Comparison of ENCODE assay signal across 8 mouse cellular contexts in the genomic region with DNA sequence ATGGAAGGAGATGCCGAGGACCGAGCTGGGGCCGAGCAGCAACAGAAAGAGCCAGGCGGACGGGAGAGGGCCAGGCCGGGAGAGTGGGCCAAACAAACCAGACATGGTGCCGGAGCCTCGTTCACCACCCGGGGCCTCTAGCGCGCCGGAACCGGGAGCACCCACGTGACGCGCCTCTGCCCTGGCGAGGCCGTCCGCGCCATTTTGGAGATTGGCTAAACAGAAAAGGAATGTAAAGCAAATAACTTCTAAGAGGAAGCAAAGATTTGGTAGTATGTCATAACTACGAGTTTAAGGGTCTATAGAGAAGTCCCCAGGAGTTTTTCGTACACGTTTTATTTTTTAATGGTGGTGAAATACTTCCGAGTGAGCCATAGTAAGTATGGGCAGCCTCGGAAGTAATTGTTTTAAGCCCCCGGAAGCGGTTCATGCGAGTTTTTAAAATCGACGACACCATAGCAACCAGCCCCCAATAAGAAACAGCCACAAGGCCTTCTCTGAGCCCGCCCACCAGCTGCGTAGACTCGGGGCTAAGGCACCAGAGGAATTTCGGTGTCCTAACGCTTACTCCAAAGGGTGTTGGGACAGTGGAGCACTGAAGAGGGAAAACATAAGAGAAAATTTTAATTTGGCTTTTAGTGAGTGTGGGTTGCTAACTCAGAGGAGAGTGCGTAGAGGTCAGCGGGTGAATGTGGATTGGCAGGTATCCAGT. TPM values are rescaled to one million over a fixed set of nuclear protein-coding genes. Genes with fewer than 3 reads are reported as not detected.
A peak's percentile ranks its signal among the peaks of the same experiment; 100 is the strongest.
DNase-seq lines count a peak whose midpoint lies in the region; ATAC-seq lines count a peak whose summit lies in the region.

A gene (minus strand): TSS at position 287 of the 712 bp plus-strand sequence.

- H3K4me2 ChIP-seq in heart, embryonic 14.5 days (ENCODE audit: low read length) = peak within 1 kb of the TSS; percentile 87
- H3K4me2 ChIP-seq in liver, embryonic 13.5 days = peak within 1 kb of the TSS; percentile 67
- peak within 1 kb of the TSS; percentile 82 for H3K4me2 ChIP-seq in stomach, embryonic 16.5 days (ENCODE audit: low read depth, low read length)

- peak within 1 kb of the TSS; percentile 85 to 91 for H3K4me3 ChIP-seq in heart, embryonic 14.5 days (ENCODE audit: control insufficient read depth in 1 of 2, insufficient read depth in 1 of 2, low read depth in 1 of 2, low read length in 2 of 2)
- H3K4me3 ChIP-seq in liver, embryonic 13.5 days (replicated peaks) = peak within 1 kb of the TSS; percentile 81
- H3K4me3 ChIP-seq in stomach, embryonic 16.5 days (replicated peaks; ENCODE audit: low read length) = peak within 1 kb of the TSS; percentile 80

- H3K4me1 ChIP-seq in heart, embryonic 14.5 days (ENCODE audit: control insufficient read depth in 2 of 2, insufficient read depth in 2 of 2, low read length in 2 of 2) = peaks cover 8 to 28% of the 10 kb centered on the region in 2 experiments
- peaks cover 47% of the 10 kb centered on the region for H3K4me1 ChIP-seq in liver, embryonic 13.5 days (replicated peaks)
- peaks cover 11% of the 10 kb centered on the region; the same call in 1 of the 2 replicates for H3K4me1 ChIP-seq in stomach, embryonic 16.5 days (ENCODE audit: control insufficient read depth, insufficient read depth, low read length)

- ATAC-seq in CD4-positive, CD25-positive, alpha-beta regulatory T cell, adult 4 months = peak; percentile 88
- ATAC-seq in heart, embryonic 14.5 days (ENCODE audit: insufficient number of reproducible peaks, insufficient read depth, low FRiP score, low read depth) = peak; percentile 86
- ATAC-seq in liver, embryonic 13.5 days (ENCODE audit: low read depth) = peak; percentile 91
- peak; percentile 93 for ATAC-seq in stomach, embryonic 16.5 days (ENCODE audit: insufficient read depth, low FRiP score)

- WGBS in heart, embryonic 14.5 days = 1% methylated on average over 37 of the region's 37 CpGs
- WGBS in liver, embryonic 13.5 days (ENCODE audit: insufficient replicate concordance) = under 1% methylated on average over 37 of the region's 37 CpGs
- WGBS in stomach, embryonic 16.5 days = under 1% methylated on average over 36 of the region's 37 CpGs

- H3K9me3 ChIP-seq in heart, embryonic 14.5 days (ENCODE audit: control insufficient read depth, low read length) = no peaks in the 10 kb centered on the region
- H3K9me3 ChIP-seq in liver, embryonic 13.5 days (replicated peaks) = no peaks in the 10 kb centered on the region
- H3K9me3 ChIP-seq in stomach, embryonic 16.5 days (replicated peaks; ENCODE audit: control insufficient read depth, low read length) = no peaks in the 10 kb centered on the region

- H3K27ac ChIP-seq in heart, embryonic 14.5 days (replicated peaks in 1 of 2; ENCODE audit: control insufficient read depth in 1 of 2, insufficient read depth in 1 of 2, low read depth in 2 of 2, low read length in 2 of 2) = peak within 1 kb of the TSS; percentile 85 to 88
- peak within 1 kb of the TSS; percentile 87 for H3K27ac ChIP-seq in liver, embryonic 13.5 days
- H3K27ac ChIP-seq in stomach, embryonic 16.5 days (ENCODE audit: low read length) = peak within 1 kb of the TSS; percentile 83

- no peaks in the 10 kb centered on the region for H3K36me3 ChIP-seq in heart, embryonic 14.5 days (ENCODE audit: control insufficient read depth, insufficient read depth, low read length)
- no peaks in the 10 kb centered on the region for H3K36me3 ChIP-seq in liver, embryonic 13.5 days
- no peaks in the 10 kb centered on the region for H3K36me3 ChIP-seq in stomach, embryonic 16.5 days (ENCODE audit: control insufficient read depth, insufficient read depth, low read length)

- DNase-seq in c-Kit-negative CD71-positive TER-119-positive erythroid progenitor cells, embryonic 14.5 days (ENCODE audit: low read depth, low spot score) = peak; percentile 85
- peak; percentile 88 for DNase-seq in fibroblast of lung, adult 2 months (ENCODE audit: low read depth)
- DNase-seq in kidney, postnatal 14 days = peak; percentile 94
- DNase-seq in liver, embryonic 13.5 days = peak; percentile 82
- DNase-seq in neural tube, embryonic 10.5 days (ENCODE audit: extremely low spot score, low spot score) = peak; percentile 87

- H3K27me3 ChIP-seq in heart, embryonic 14.5 days (ENCODE audit: control insufficient read depth, insufficient read depth, low read length) = no peaks in the 10 kb centered on the region
- H3K27me3 ChIP-seq in liver, embryonic 13.5 days = no peaks in the 10 kb centered on the region
- H3K27me3 ChIP-seq in stomach, embryonic 16.5 days (ENCODE audit: control insufficient read depth, insufficient read depth, low read length) = no peaks in the 10 kb centered on the region

- peak within 1 kb of the TSS; percentile 94 for H3K9ac ChIP-seq in heart, embryonic 14.5 days (ENCODE audit: low read length)
- H3K9ac ChIP-seq in liver, embryonic 13.5 days = peak within 1 kb of the TSS; percentile 87
- peak within 1 kb of the TSS; percentile 94 for H3K9ac ChIP-seq in stomach, embryonic 16.5 days (ENCODE audit: low read length)

RNA-seq across cellular contexts. Expression of the gene that starts here (rescaled TPM):
- polyA plus RNA-seq in CD4-positive, CD25-positive, alpha-beta regulatory T cell, adult 4 months (2017; shearing (Covaris generic)) = 100 to 1,000 TPM; 211 to 243 TPM
- 281 and 320 TPM in 2 replicates for polyA plus RNA-seq in heart, embryonic 14.5 days (2014; fragmentation: Nextera tagmentation; extraction: Ambion mirVana)
- 175 and 191 TPM in 2 replicates for polyA plus RNA-seq in liver, embryonic 13.5 days (2015; fragmentation: Nextera tagmentation; extraction: Ambion mirVana)
- 383 and 401 TPM in 2 replicates for polyA plus RNA-seq in stomach, embryonic 16.5 days (2015; fragmentation: Nextera tagmentation; extraction: Ambion mirVana)

Comparison
In these comparisons a context has a peak if more than half of its experiments do, and no peak if none do; other contexts are left out.
1. Peak in every context shown above with its lines: DNase-seq, ATAC-seq, H3K4me3 ChIP-seq and H3K27ac ChIP-seq.